Mouse (Mus musculus) urinary bladder, adult 18-20 months (tissue): Measurements from ENCODE around the gene Nle1.
A peak's percentile ranks its signal among the peaks of the same experiment; 100 is the strongest.
"Not testable (repeated sequence)": the region's sequence is repeated elsewhere in the genome, so short reads cannot be mapped to it uniquely, and the experiment has no call there.

ENCODE experiments used
- DNase-seq, 2 experiments: peaks; one replicate each; pipeline ENCODE4 v3.0.0; 2022; ENCODE audit warnings: low spot score in 2 of 2, mixed read lengths in 2 of 2

Nle1 gene

DNA sequence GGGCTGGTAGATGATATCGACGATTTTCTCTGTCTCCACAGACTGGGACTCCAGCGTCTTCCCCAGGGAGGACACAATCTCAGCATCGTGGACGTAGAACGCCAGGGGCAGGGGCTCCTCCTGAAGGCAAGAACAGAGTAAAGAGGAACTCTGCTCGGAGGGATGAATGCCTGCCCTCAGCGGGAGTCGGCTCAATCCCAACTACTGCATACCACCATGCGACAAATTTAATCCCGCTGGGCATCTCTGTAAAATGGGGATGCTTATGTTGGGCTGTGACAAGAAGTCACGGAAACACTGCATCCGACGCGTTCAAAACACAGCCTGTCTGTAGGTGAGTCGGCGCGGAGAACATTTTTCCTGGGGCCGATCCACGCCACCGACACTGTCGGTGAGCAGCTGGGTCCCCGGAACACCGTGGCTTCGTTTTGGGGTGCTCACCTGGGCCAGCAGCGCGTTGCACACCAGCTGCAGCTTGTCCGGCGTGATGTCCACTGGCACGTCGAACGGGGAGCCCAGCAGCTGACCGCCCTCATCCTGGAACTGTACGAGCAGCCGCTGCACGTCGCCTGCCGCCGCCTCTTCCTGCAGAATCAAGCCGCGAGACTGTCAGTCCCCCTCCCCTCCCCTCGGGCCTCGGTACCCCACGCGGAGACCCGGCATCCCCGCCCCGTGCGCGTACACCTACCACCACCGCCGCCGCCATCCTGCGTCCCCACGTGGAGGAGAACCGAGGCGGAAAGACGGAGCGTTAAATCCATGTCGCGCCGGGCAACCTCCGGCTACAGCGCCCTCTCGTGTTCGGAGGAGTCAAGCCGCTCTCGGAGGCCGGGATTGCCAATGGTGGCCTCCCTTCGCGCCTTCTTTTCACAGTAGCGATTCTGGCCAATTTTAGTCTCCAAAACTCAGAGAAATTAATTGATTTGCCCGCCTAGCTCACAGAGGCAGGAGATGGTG is at the start of gene Nle1:
Gene Nle1 (minus strand): TSS at position 761 of the 957 bp plus-strand sequence.
- DNase-seq: peak; percentile 85 to 96

DNA sequence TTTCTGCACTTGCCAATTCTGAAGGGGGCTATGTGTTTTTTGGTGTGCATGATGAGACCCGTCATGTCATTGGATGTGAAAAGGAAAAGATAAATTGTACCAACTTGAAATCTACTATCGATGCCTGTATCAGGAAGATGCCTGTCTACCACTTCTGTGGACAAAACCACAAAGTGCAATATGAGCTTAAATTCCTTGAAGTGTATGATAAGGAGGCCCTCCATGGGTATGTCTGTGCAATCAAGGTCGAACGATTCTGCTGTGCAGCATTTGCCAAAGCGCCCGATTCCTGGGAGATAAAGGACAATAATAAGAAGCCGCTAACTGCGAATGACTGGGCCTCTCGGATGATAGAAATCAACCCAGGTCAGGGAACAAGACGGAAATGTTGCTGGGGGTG is 48.7 kb upstream of the Nle1 start:
- no peak for DNase-seq

DNA sequence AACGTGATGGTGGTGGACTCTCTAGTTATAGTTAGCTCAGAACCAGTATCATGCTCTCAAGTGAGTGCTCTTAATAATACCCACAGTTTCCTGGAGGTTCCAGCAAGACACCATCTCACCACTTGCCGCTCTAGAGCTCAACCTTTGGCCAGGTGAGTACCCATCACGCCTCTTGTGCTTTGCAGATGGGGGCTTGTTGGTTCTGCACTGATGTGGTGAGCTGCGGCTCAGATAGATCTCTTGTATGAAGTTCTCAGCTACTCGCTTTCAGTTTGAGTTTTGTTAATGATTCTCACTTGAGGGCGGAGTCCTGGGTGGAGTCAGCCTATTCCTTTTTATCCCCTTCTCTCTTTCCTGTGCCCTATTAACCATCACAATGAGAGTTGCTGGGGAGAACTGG is 46.4 kb upstream of the Nle1 start:
- DNase-seq: no peak

DNA sequence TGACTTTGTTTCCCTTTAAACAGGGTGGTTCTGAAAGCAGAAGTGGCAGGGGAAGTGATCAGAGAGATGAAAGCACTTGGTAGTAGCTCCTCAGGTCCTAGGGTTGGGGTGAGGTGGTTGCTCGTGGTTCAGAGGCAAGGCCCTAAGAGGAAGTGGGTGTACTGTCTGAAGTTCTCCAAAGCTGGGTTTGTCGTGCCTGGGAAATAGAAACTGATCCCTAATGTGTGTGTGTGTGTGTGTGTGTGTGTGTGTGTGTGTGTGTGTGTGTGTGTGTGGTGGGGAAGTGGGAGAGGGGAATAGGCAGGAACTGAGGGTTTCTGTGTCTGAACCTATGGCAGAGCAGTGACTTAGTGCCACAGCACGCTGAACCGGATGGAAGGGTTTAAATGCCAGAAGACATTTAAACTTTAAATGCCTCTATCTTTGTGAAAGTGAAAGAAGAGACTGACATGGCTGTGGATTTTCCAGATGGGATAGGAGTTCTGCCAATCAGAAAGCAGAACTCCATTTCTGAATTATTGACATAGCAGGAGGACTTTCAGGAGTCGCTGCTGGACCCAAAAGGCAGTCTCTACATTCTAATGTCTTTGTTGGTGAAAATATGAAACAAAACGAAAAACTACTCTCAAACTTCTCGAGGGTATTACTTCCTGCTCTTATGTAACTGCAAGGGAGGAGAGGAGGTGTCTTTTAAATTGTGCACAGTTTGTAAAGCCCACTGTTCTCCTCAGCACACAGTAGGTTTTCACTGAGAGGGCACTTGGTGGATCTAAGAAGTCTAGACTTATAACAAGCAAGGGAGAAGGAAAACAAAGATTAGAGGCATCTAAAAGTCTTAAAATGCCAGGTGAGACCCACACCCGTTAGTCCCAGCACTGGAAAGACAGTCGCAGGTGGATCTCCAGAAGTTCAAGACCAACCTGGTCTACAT is 44.7 kb upstream of the Nle1 start:
- DNase-seq: no peak

DNA sequence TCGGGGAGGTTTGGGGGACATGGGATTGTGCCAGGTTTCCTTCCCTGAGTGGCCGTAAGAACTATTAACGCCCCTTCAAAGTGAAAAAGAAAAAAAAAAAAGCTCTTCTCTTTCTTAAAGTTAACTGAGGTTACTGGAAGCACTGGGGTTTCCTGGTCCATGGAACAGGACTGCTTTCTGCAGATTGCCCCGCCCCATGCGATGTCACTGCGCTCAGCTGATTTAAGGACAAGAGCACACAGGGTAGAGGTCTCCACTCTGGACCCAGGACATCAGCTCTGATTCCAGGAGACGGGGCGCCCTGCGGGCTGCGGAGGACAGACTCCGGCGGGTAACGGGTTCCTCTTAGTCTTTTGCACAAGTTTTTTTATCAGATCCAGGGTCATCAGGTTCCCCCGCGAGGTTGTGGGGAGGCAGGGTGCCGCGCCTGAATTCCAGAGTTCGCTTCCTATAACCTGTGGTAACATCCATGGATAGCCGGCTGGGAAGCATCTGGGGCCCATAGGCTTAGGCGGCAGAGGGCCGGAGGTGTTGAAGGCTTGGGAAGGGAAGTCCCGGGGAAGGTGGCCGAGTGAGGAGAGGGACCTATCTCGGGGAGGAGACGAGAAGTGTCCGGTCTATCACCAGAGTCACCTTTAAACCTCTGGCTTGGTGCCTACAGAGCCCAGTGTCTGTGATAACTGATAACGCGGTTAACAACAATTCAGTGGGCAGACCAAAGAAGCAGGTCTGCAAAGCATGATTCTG is 43.8 kb upstream of the Nle1 start:
- peak; percentile 44 to 45 for DNase-seq

DNA sequence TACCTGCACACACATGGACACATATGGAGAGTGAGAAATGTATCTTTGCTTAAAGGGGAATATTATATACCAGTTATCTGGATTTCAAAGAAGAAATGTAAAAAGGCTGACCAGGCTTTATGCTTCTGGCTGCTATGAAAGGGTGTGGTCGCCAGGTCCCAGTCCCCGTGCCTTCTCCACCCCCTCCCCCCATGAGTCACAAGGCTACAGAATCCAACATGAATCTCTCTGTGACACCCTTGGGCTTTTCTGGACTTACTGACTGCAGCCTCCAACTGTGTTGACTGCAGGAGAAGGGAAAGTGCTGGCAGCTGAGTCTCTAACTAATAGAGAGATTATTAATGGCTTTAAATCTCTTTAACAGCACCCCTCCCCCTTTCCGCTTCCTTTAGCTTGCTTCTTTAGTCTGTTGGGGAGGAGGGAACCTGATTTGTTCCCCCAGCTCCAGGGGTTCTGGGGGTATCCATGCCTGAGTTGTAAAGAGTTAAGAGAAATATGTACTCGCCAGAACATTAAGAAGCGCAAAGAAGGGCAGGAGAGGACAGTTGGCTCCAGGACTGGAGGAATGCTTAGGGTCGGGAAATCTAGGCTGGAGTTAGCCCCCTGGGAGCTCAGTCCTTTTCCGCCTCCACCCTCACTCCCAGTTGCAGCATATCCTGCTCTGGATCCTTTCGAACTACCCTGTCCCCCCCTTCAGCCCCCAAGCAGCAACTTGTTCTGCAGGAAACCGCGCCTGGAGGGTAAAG is 42.7 kb upstream of the Nle1 start, which contains the start of gene Slfn5:
Gene Slfn5 (plus strand): TSS at position 614 of the 746 bp plus-strand sequence.
- peak; percentile 9 to 19 for DNase-seq

DNA sequence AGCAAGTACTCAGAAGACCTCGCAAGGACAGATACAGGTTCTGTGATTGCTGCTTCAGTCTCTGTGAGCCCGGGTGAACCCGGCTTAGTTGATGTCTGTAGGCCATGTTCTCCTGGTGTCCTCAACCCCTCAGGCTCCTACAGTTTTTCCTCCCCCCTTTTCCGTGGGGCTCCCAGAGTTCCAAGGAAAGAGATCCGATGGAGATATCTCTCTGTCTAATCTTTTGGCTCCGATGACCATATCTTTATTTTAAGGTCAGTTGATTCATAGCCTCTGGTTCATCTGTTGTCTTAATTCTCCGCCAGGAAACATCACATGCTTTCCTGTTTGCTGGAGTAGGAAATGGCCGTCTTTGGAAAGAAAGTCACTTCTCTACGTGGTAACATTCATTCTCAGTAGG is 40.8 kb upstream of the Nle1 start:
- DNase-seq: no peak

DNA sequence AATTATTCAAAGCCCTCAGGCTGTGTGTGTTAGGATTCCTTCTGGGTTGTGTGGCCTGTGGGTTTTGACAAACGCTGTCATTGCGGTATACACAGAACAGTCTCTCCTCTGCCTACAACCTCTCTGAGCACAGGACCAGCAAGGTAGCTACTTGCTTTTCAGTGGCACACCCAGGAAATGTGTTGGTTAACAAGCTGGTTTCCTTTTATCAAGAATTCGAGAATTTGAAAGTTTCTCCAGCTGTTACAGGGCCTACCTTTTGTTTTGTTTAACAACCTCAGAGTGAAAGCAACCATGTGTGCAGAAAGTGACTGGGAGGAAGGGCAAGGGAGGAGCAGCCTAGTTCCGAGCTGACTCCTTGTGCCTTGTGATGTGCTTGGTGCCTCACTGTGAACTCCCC is 39.2 kb upstream of the Nle1 start:
- DNase-seq: no peak

DNA sequence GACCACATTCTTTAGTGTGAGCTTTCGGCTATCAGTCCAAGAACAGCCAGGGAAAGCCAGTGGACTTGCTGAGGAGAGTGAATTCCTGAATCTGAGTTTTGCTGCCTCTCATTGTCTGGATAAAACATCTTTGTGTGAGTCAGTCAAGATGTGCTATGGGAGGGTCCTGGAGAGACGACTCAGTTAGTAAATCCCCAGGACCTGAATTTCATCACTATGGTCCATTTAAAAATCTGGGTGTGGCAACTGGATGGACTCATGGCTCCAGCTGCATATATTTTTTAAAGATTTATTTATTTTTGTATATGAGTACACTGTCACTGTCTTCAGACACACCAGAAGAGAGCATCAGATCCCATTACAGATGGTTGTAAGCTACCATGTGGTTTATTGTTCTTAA is 37.4 kb upstream of the Nle1 start:
- DNase-seq: no peak

DNA sequence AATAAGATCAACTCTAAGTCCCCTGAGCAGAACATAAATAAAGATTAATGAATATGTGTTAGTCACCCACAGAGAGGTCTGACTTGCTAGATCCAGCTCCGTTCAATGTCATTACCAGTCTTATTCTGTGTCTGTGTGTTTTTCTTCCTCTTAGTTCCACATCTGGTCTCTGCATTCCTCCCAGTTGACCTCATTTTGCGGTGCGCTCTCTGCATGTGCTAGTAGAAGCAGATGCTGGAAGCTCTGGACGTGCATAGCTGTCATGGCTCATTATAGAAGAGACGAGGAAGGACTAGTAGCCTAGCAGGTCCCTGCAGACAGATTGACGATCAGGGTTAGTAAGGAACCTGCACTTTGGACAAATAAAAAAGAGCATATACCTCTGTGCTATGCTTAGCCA is 35.1 kb upstream of the Nle1 start:
- no peak for DNase-seq

DNA sequence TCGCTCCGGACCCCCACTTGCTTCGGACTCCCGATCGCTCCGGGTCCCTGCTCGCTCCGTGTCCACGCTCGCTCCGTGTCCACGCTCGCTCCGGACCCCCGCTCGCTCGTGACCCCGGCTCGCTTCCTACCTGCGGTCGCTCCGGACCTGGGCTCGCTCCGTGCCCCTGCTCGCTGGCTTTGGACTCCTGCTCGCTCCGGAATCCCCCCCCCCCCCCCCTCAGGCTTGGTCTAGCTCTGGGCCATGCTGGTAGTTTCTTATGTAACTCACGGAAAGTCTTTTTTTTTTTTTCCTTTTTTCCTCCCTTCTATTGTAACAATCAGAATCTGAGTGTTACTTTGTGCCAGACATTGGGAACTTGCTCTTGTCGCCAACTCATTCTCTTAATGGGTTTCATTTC is 25.0 kb upstream of the Nle1 start:
- DNase-seq: no peak

DNA sequence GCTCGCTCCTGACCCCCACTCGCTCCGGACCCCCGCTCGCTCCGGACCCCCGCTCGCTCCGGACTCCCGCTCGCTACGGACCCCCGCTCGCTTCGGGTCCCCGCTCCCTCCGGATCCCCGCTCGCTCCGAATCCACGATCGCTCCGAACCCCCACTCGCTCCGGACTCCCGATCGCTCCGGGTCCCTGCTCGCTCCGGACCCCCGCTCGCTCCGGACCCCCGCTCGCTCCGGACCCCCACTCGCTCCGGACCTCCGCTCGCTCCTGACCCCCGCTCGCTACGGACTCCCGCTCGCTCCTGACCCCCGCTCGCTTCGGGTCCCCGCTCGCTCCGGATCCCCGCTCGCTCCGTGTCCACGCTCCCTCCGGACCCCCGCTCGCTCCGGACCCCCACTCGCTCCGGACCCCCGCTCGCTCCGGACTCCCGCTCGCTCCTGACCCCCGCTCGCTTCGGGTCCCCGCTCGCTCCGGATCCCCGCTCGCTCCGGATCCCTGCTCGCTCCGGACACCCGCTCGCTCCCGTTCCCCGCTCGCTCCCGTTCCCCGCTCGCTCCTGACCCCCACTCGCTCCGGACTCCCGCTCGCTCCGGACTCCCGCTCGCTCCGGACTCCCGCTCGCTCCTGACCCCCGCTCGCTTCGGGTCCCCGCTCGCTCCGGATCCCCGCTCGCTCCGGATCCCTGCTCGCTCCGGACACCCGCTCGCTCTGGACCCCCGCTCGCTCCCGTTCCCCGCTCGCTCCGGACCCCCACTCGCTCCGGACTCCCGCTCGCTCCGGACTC is 23.6 kb upstream of the Nle1 start:
- DNase-seq: not testable (repeated sequence)

DNA sequence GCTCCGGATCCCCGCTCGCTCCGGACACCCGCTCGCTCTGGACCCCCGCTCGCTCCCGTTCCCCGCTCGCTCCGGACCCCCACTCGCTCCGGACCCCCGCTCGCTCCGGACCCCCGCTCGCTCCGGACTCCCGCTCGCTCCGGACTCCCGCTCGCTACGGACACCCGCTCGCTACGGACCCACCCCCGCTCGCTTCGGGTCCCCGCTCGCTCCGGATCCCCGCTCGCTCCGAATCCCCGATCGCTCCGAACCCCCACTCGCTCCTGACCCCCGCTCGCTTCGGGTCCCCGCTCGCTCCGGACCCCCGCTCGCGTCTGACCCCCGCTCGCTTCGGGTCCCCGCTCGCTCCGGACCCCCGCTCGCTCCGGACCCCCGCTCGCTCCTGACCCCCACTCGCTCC is 22.9 kb upstream of the Nle1 start:
- DNase-seq: not testable (repeated sequence)

DNA sequence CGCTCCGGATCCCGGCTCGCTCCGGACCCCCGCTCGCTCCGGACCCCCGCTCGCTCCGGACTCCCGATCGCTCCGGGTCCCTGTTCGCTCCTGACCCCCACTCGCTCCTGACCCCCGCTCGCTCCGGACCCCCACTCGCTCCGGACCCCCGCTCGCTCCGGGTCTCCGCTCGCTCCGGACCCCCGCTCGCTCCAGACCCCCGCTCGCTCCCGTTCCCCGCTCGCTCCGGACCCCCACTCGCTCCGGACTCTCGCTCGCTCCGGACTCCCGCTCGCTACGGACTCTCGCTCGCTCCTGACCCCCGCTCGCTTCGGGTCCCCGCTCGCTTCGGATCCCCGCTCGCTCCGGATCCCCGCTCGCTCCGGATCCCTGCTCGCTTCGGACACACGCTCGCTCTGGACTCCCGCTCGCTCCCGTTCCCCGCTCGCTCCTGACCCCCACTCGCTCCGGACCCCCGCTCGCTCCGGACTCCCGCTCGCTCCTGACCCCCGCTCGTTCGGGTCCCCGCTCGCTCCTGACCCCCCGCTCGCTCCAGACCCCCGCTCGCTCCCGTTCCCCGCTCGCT is 22.3 kb upstream of the Nle1 start:
- not testable (repeated sequence) for DNase-seq

DNA sequence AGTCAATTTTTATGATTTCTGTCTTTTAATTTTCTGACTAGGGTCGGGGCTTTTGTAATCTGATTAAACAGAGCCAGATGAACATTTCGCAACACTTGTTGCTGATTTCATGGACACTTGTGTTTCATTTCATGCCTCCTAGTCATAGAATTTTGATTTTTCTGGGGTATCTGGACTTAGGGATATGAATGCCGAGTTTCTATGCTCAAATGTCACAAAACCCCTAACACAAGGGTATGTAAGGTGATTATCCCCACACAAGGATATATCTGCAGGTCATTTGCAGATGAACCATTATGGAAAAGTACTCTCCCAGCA is 21.4 kb upstream of the Nle1 start:
- DNase-seq: no peak

DNA sequence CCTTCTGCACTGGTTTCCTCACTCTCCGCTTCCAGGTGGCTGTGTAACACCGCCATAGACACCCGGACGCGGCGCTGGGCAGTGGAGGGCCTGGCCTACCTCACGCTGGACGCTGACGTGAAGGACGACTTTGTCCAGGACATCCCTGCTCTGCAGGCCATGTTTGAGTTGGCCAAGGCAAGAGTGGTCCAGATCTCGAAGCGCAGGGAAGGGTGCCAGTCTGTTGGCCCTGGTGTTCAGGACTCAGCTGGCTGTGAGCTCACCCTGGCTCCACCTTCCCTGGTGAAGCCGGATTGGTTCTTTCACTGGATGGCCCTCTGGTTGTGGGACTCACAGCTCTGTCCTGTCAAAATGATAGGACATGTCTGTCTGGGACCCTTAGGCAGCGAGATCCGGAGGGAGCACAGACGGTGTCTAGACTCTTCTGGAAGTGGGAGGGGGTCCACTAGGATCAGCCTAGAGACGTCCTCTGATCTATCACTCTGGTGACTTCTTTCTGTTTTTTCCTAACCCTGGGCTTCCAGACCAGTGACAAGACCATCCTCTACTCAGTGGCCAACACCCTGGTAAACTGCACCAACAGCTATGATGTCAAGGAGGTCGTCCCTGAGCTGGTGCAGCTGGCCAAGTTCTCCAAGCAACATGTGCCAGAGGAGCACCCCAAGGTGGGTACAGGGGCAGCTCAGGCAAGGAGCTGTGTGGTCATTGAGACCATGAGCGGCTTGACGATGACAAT is 20.9 kb upstream of the Nle1 start:
- DNase-seq: no peak

DNA sequence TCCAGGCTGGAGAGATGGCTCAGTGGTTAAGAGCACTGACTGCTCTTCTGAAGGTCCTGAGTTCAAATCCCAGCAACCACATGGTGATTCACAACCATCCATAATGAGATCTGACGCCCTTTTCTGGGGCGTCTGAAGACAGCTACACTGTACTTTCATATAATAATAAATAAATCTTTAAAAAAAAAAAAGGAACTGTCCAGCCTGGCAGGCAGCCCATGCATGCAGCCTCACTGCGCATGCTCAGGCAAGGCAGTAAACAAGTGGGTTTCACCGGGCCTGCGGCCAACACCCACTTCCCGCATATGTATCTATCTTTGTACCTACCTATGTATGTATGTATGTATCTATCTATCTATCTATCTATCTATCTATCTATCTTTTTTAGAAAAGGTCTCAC is 15.7 kb upstream of the Nle1 start:
- DNase-seq: not testable (repeated sequence)

DNA sequence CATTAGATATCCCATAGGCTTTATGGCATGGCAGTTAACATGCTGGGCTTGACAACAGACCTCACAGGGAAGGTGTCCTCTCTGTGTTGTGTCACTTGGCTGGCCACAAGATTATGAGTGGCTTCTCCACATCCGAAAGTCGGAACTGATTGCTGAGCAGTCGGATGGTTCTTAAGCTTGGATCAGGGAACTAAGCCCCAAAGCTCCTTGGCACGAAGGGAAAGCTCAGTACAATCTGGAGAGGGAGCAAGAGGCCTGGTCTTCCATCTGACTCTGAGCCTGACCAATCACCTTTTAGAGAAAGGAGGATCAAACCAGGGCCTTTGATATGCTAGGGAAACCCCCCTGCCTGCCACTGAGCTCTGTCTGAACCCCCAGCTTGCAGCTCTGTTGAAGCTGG is 13.5 kb upstream of the Nle1 start:
- no peak for DNase-seq

DNA sequence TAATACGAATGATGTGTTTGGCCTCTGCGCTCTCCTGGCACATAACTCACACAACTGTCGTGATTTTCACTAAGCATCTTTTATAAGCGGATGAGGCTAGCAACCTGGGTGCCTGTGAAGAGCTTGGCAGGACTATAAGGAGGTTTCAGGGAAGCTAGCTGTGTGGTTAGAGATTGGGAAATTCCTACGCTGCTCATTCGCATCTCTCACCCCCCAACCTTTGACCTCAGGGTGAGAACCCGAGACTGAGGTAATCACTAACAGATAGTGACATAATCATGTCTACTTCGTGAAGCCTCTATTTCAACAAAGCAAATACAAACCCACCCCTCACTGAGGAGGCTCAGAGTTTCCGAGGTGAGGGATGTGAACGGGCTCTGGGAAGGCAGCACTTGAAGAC is 12.6 kb upstream of the Nle1 start:
- no peak for DNase-seq
